Mouse (Mus musculus): ENCODE data around the gene Trim24. TPM values are rescaled to one million over a fixed set of nuclear protein-coding genes. Genes with fewer than 3 reads are reported as not detected.

Trim24 gene
- polyA plus RNA-seq, 1 experiment: 18.7 TPM

GRCm38 (mm10) chr6:37900221-37900620 is 29.6 kb downstream of the Trim24 start:
- Histone ChIP-seq H3K4me1 (ENCODE audit: control insufficient read depth, insufficient read depth, low read length) (peaks cover 7% of the 10 kb centered on the region; the same call in 1 of the 2 replicates), H3K27ac (ENCODE audit: insufficient read depth, low read depth, low read length) (no peak overlapping the region), H3K4me3 (ENCODE audit: insufficient read depth, low read length) (no peak overlapping the region)
- TF ChIP-seq POLR2A (IDR thresholded peaks at IDR 0.05; ENCODE audit: borderline replicate concordance, low read depth, low read length) (no peak), CTCF (IDR thresholded peaks at IDR 0.05; ENCODE audit: low read depth, low read length) (no peak)

- no peak overlapping the region for H3K4me3 ChIP-seq (ENCODE audit: insufficient read depth, low read length)
- H3K4me1 ChIP-seq (ENCODE audit: control insufficient read depth, insufficient read depth, low read length): peaks cover 5% of the 10 kb centered on the region; the same call in 1 of the 2 replicates
- no peak overlapping the region for H3K27ac ChIP-seq (ENCODE audit: insufficient read depth, low read depth, low read length)
- TF ChIP-seq POLR2A (IDR thresholded peaks at IDR 0.05; ENCODE audit: borderline replicate concordance, low read depth, low read length) (no peak), CTCF (IDR thresholded peaks at IDR 0.05; ENCODE audit: low read depth, low read length) (no peak)
These were observed 31.2 kb downstream of the Trim24 start for GRCm38 (mm10) chr6:37901791-37902190.

- H3K27ac ChIP-seq (ENCODE audit: insufficient read depth, low read depth, low read length): no peak overlapping the region
- H3K4me3 ChIP-seq (ENCODE audit: insufficient read depth, low read length): no peak overlapping the region
- TF ChIP-seq POLR2A (IDR thresholded peaks at IDR 0.05; ENCODE audit: borderline replicate concordance, low read depth, low read length): no peak
- TF ChIP-seq CTCF (IDR thresholded peaks at IDR 0.05; ENCODE audit: low read depth, low read length): no peak
- H3K4me1 ChIP-seq (ENCODE audit: control insufficient read depth, insufficient read depth, low read length): peaks cover 5% of the 10 kb centered on the region; the same call in 1 of the 2 replicates
These were observed 33.2 kb downstream of the Trim24 start for GRCm38 (mm10) chr6:37903810-37904209.

GRCm38 (mm10) chr6:37913525-37913924 is 42.9 kb downstream of the Trim24 start:
- Histone ChIP-seq H3K4me3 (ENCODE audit: insufficient read depth, low read length) (no peak overlapping the region), H3K4me1 (ENCODE audit: control insufficient read depth, insufficient read depth, low read length) (no peaks in the 10 kb centered on the region), H3K27ac (ENCODE audit: insufficient read depth, low read depth, low read length) (no peak overlapping the region)
- TF ChIP-seq POLR2A (IDR thresholded peaks at IDR 0.05; ENCODE audit: borderline replicate concordance, low read depth, low read length) (no peak), CTCF (IDR thresholded peaks at IDR 0.05; ENCODE audit: low read depth, low read length) (no peak)

GRCm38 (mm10) chr6:37925104-37925503 is 54.5 kb downstream of the Trim24 start:
- TF ChIP-seq POLR2A (IDR thresholded peaks at IDR 0.05; ENCODE audit: borderline replicate concordance, low read depth, low read length) (no peak), CTCF (IDR thresholded peaks at IDR 0.05; ENCODE audit: low read depth, low read length) (no peak)
- H3K27ac ChIP-seq (ENCODE audit: insufficient read depth, low read depth, low read length): no peak overlapping the region
- H3K4me1 ChIP-seq (ENCODE audit: control insufficient read depth, insufficient read depth, low read length): no peaks in the 10 kb centered on the region
- no peak overlapping the region for H3K4me3 ChIP-seq (ENCODE audit: insufficient read depth, low read length)

GRCm38 (mm10) chr6:37926751-37927150 is 56.1 kb downstream of the Trim24 start:
- no peak for TF ChIP-seq POLR2A (IDR thresholded peaks at IDR 0.05; ENCODE audit: borderline replicate concordance, low read depth, low read length)
- no peak for TF ChIP-seq CTCF (IDR thresholded peaks at IDR 0.05; ENCODE audit: low read depth, low read length)
- H3K4me3 ChIP-seq (ENCODE audit: insufficient read depth, low read length): no peak overlapping the region
- H3K27ac ChIP-seq (ENCODE audit: insufficient read depth, low read depth, low read length): no peak overlapping the region
- H3K4me1 ChIP-seq (ENCODE audit: control insufficient read depth, insufficient read depth, low read length): no peaks in the 10 kb centered on the region

- H3K4me3 ChIP-seq (ENCODE audit: insufficient read depth, low read length): no peak overlapping the region
- H3K27ac ChIP-seq (ENCODE audit: insufficient read depth, low read depth, low read length): no peak overlapping the region
- no peak for TF ChIP-seq CTCF (IDR thresholded peaks at IDR 0.05; ENCODE audit: low read depth, low read length)
- no peak for TF ChIP-seq POLR2A (IDR thresholded peaks at IDR 0.05; ENCODE audit: borderline replicate concordance, low read depth, low read length)
- H3K4me1 ChIP-seq (ENCODE audit: control insufficient read depth, insufficient read depth, low read length): no peaks in the 10 kb centered on the region
These were observed 65.9 kb downstream of the Trim24 start for GRCm38 (mm10) chr6:37936498-37936897.

GRCm38 (mm10) chr6:37951306-37951705 is 80.7 kb downstream of the Trim24 start:
- Histone ChIP-seq H3K27ac (ENCODE audit: insufficient read depth, low read depth, low read length) (no peak overlapping the region), H3K4me1 (ENCODE audit: control insufficient read depth, insufficient read depth, low read length) (peaks cover 2% of the 10 kb centered on the region; the same call in 1 of the 2 replicates), H3K4me3 (ENCODE audit: insufficient read depth, low read length) (no peak overlapping the region)
- TF ChIP-seq POLR2A (IDR thresholded peaks at IDR 0.05; ENCODE audit: borderline replicate concordance, low read depth, low read length) (no peak), CTCF (IDR thresholded peaks at IDR 0.05; ENCODE audit: low read depth, low read length) (no peak)

- TF ChIP-seq CTCF (IDR thresholded peaks at IDR 0.05; ENCODE audit: low read depth, low read length) (no peak), POLR2A (IDR thresholded peaks at IDR 0.05; ENCODE audit: borderline replicate concordance, low read depth, low read length) (no peak)
- Histone ChIP-seq H3K4me3 (ENCODE audit: insufficient read depth, low read length) (no peak overlapping the region), H3K27ac (ENCODE audit: insufficient read depth, low read depth, low read length) (no peak overlapping the region), H3K4me1 (ENCODE audit: control insufficient read depth, insufficient read depth, low read length) (no peaks in the 10 kb centered on the region)
These were observed 96.8 kb downstream of the Trim24 start for GRCm38 (mm10) chr6:37967386-37967785.

- Histone ChIP-seq H3K4me3 (ENCODE audit: insufficient read depth, low read length) (no peak overlapping the region), H3K4me1 (ENCODE audit: control insufficient read depth, insufficient read depth, low read length) (no peaks in the 10 kb centered on the region), H3K27ac (ENCODE audit: insufficient read depth, low read depth, low read length) (no peak overlapping the region)
- no peak for TF ChIP-seq CTCF (IDR thresholded peaks at IDR 0.05; ENCODE audit: low read depth, low read length)
- TF ChIP-seq POLR2A (IDR thresholded peaks at IDR 0.05; ENCODE audit: borderline replicate concordance, low read depth, low read length): no peak
These were observed 136.8 kb downstream of the Trim24 start for GRCm38 (mm10) chr6:38007459-38007858.

GRCm38 (mm10) chr6:38012829-38013228 is 142.2 kb downstream of the Trim24 start:
- H3K27ac ChIP-seq (ENCODE audit: insufficient read depth, low read depth, low read length): no peak overlapping the region
- TF ChIP-seq POLR2A (IDR thresholded peaks at IDR 0.05; ENCODE audit: borderline replicate concordance, low read depth, low read length): no peak
- no peak for TF ChIP-seq CTCF (IDR thresholded peaks at IDR 0.05; ENCODE audit: low read depth, low read length)
- no peak overlapping the region for H3K4me3 ChIP-seq (ENCODE audit: insufficient read depth, low read length)

More at GRCm38 (mm10) chr6:38012829-38013228, 142.2 kb downstream of the Trim24 start:
- no peaks in the 10 kb centered on the region for H3K4me1 ChIP-seq (ENCODE audit: control insufficient read depth, insufficient read depth, low read length)

Other genes starting within 250 kb of the Trim24 start
- not detected in 2 replicates for gene Svopl, start 176.2 kb downstream of the Trim24 start, polyA plus RNA-seq (2012; ENCODE audit: insufficient read depth, insufficient read length, missing spikeins)
- gene Tmem213, start 238.4 kb downstream of the Trim24 start, polyA plus RNA-seq (2012; ENCODE audit: insufficient read depth, insufficient read length, missing spikeins): not detected in 2 replicates

Data from bone marrow macrophage, adult 2 months (primary cell).